Mouse (Mus musculus) liver, embryonic 14.5 days (tissue): ENCODE measurements around the gene Acox2. TPM values are rescaled to one million over a fixed set of nuclear protein-coding genes. Genes with fewer than 3 reads are reported as not detected.

Experiments
- ATAC-seq: fragments of 200-750 bp; cut with Nextera tagmentation; 2 replicates; pipeline ENCODE4 v1.8.0; 2017; ENCODE audit warnings: moderate number of reproducible peaks, mild to moderate bottlenecking, moderate library complexity; ENCODE audit not compliant: insufficient read depth
- DNase-seq, 3 experiments: peaks; one replicate each; pipeline ENCODE4 v3.0.0-alpha.2; 2012 to 2013; ENCODE audit warnings: low read depth in 3 of 3, low spot score in 3 of 3
- H3K27ac ChIP-seq: fragments of 300-500 bp; sonication (generic); 2 replicates; pipeline ENCODE4 v1.5.1; 2014; ENCODE audit warnings: moderate library complexity, mild to moderate bottlenecking, control low read depth, inconsistent platforms
- H3K27me3 ChIP-seq: fragments of 300-500 bp; sonication (generic); 2 replicates; pipeline ENCODE4 v1.6.1; 2014; ENCODE audit warnings: mild to moderate bottlenecking, low read length, moderate library complexity; ENCODE audit not compliant: control insufficient read depth, insufficient read depth
- H3K36me3 ChIP-seq: fragments of 300-500 bp; sonication (generic); replicated peaks from 2 replicates; pipeline ENCODE4 v1.6.1; 2014; ENCODE audit warnings: low read depth; ENCODE audit not compliant: control insufficient read depth, insufficient read depth
- H3K4me1 ChIP-seq, 2 experiments: fragments of 200-500 bp in 1 of 2; fragments of 300-500 bp in 1 of 2; sonication (generic) in 1 of 2; replicated peaks; 2 replicates each; pipeline ENCODE4 v1.6.1; 2012 to 2014; ENCODE audit warnings: antibody characterized with exemption in 1 of 2, inconsistent platforms in 1 of 2, low read length in 1 of 2; ENCODE audit not compliant: control insufficient read depth in 2 of 2, insufficient read depth in 2 of 2
- H3K4me2 ChIP-seq: fragments of 300-500 bp; sonication (generic); 2 replicates; pipeline ENCODE4 v1.6.1; 2014; ENCODE audit warnings: low read depth, mild to moderate bottlenecking, control low read depth, moderate library complexity
- H3K4me3 ChIP-seq, 2 experiments: fragments of 200-500 bp in 1 of 2; fragments of 300-500 bp in 1 of 2; sonication (generic) in 1 of 2; 2 replicates each; pipeline ENCODE4 v1.5.1; 2012 to 2014; ENCODE audit warnings: low read depth in 2 of 2, low read length in 2 of 2, mild to moderate bottlenecking in 2 of 2, control low read depth in 1 of 2, inconsistent platforms in 1 of 2, moderate library complexity in 1 of 2; ENCODE audit not compliant: insufficient read depth in 1 of 2
- H3K9ac ChIP-seq: fragments of 300-500 bp; sonication (generic); replicated peaks from 2 replicates; pipeline ENCODE4 v1.6.1; 2014; ENCODE audit warnings: mild to moderate bottlenecking, control low read depth, moderate library complexity
- H3K9me3 ChIP-seq: fragments of 300-500 bp; sonication (generic); 2 replicates; pipeline ENCODE4 v1.6.1; 2016; ENCODE audit warnings: low read length, mixed read lengths; ENCODE audit not compliant: control insufficient read depth
- CTCF ChIP-seq: IDR thresholded peaks from 2 replicates; pipeline ENCODE4 v1.5.1; 2016; ENCODE audit warnings: antibody characterized with exemption, low read depth, control low read depth
- EP300 ChIP-seq: IDR thresholded peaks from 2 replicates; pipeline ENCODE4 v1.6.1; 2016; ENCODE audit warnings: antibody characterized with exemption, low read depth
- WGBS: fragments of 180-500 bp; shearing (Covaris S2); extraction: QIAGEN DNeasy Blood & Tissue Kit; methylation state at CpG from one replicate; pipeline ENCODE4 v1.1.7; 2014; ENCODE audit not compliant: insufficient replicate concordance; 5-methylcytosine and 5-hydroxymethylcytosine counted together
- polyA plus RNA-seq, 2 experiments: library from polyadenylated mRNA; depleted of rRNA in 1 of 2; stranded (reverse) in 1 of 2; unstranded in 1 of 2; fragments of >200 nt; fragmentation: Nextera tagmentation in 1 of 2; extraction: Ambion mirVana in 1 of 2; gene quantifications; 2 replicates each; pipeline versions ENCODE4 v1.2.1 to v1.2.3; 2012 to 2014

The Acox2 gene
- polyA plus RNA-seq, 2 experiments = 18.3 to 25.0 TPM

- no peak for TF ChIP-seq EP300
- no peak overlapping the region for H3K4me3 ChIP-seq
- H3K27me3 ChIP-seq = no peaks in the 10 kb centered on the region
- H3K4me1 ChIP-seq = no peaks in the 10 kb centered on the region
- no peak for DNase-seq
- no peak for ATAC-seq
- H3K9ac ChIP-seq = no peak overlapping the region
- H3K4me2 ChIP-seq = no peak overlapping the region
- no peaks in the 10 kb centered on the region for H3K36me3 ChIP-seq
- H3K9me3 ChIP-seq = no peaks in the 10 kb centered on the region
- WGBS = 76% methylated on average over 6 of the region's 6 CpGs
- no peak overlapping the region for H3K27ac ChIP-seq
Measured at GRCm38 (mm10) chr14:8192727-8193126, 66.4 kb downstream of the Acox2 start.

DNA sequence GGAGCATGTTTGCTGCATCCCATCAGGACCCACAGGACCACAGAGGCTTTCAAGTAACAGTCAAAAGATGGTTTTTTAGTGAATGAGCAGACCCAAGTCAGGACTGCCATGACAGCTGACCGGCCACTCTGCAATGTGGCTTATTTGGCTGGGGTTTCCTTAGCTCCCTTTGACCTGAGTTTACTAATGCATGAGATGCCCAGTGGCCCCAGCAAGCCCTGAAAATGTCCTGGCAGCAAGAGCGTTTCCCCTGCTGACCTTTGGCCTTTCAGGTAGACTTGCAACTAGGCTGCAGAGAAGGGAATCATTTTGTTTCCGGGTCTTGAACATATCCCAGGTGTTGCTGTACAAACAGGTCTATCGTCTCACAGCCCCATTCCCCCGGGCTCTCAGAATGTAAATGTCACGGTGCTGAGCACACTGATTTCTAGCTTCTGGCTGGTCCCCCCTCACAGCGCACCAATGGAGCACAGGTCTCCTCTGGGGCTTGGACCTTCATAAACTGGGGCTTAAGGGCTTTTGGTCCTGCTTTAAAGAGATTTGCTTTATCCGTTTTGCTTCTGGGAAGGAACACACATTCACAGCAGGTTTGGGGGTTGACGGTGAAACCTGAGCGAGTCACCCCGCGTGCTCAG, 67.7 kb downstream of the Acox2 start:
- Histone ChIP-seq H3K9ac (no peak overlapping the region), H3K4me1 (no peaks in the 10 kb centered on the region)
- no peak for DNase-seq

DNA sequence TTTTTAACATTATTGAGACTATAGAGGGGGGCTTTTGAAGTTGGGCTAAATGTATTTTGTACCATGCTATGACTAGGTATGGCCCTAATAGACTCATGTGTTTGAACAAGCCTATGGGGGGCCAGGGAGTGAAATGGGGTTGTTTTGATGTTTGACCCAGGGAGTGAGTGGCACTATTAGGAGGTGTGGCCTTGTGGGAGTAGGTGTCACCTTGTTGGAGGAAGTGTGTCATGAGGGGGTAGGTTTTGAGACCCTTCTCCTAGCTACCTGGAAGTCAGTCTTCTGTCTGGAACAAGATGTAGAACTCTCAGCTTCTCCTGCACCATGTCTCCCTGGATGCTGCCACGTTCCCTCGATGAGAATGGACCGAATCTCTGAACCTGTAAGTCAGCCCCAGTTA, 68.6 kb downstream of the Acox2 start:
- ATAC-seq = no peak
- 78% methylated on average over 3 of the region's 3 CpGs for WGBS
- no peaks in the 10 kb centered on the region for H3K4me1 ChIP-seq
- DNase-seq = no peak
- H3K36me3 ChIP-seq = no peaks in the 10 kb centered on the region
- H3K9me3 ChIP-seq = no peaks in the 10 kb centered on the region
- no peak overlapping the region for H3K4me2 ChIP-seq
- H3K9ac ChIP-seq = no peak overlapping the region
- H3K27ac ChIP-seq = no peak overlapping the region
- TF ChIP-seq EP300 = no peak
- no peak for TF ChIP-seq CTCF
- H3K4me3 ChIP-seq = no peak overlapping the region
- H3K27me3 ChIP-seq = no peaks in the 10 kb centered on the region

More for the DNA sequence above, 67.7 kb downstream of the Acox2 start:
- TF ChIP-seq EP300 = no peak
- no peak for TF ChIP-seq CTCF
- Histone ChIP-seq H3K4me2 (no peak overlapping the region), H3K4me3 (no peak overlapping the region), H3K27ac (no peak overlapping the region), H3K9me3 (no peaks in the 10 kb centered on the region), H3K27me3 (no peaks in the 10 kb centered on the region), H3K36me3 (no peaks in the 10 kb centered on the region)
- ATAC-seq = no peak
- WGBS = 68% methylated on average over 12 of the region's 12 CpGs

GRCm38 (mm10) chr14:8186278-8187045, 72.7 kb downstream of the Acox2 start:
- Histone ChIP-seq H3K27me3 (no peaks in the 10 kb centered on the region), H3K9ac (no peak overlapping the region), H3K4me1 (no peaks in the 10 kb centered on the region), H3K4me3 (no peak overlapping the region), H3K36me3 (no peaks in the 10 kb centered on the region), H3K4me2 (no peak overlapping the region), H3K27ac (no peak overlapping the region), H3K9me3 (no peaks in the 10 kb centered on the region)
- no peak for ATAC-seq
- no peak for DNase-seq
- WGBS = 70% methylated on average over 6 of the region's 6 CpGs
- TF ChIP-seq CTCF (no peak), EP300 (no peak)

DNA sequence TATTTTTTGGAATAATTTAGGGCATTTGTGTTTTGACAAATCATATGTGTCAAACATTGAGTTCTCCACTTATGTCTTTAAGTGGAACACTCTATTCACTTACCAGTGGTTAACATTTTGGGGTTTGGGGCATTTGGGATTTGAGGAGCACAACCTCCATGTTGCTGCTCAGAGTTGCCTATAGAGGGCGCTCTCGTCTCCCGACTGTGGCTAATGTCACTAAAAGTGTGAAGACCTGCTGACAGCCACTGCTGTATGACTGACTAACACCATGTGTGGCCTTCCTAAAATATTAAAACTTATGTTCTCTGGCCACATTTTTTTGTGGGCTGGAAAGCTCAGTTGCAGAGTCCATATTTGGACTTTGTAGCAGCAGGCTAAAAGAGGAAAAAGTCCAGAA, 75.8 kb downstream of the Acox2 start:
- Histone ChIP-seq H3K9me3 (no peaks in the 10 kb centered on the region), H3K4me3 (no peak overlapping the region), H3K9ac (no peak overlapping the region), H3K4me2 (no peak overlapping the region), H3K4me1 (no peaks in the 10 kb centered on the region), H3K36me3 (no peaks in the 10 kb centered on the region), H3K27ac (no peak overlapping the region), H3K27me3 (no peaks in the 10 kb centered on the region)
- TF ChIP-seq EP300 (no peak), CTCF (peak; percentile 67)
- no peak for DNase-seq
- ATAC-seq = no peak
- 52% methylated on average over 3 of the region's 3 CpGs for WGBS
